Mouse (Mus musculus): ENCODE measurements around the gene Tas2r143.

The Tas2r143 gene

GRCm38 (mm10) chr6:42365215-42365614 is 34.8 kb upstream of the Tas2r143 start:
- no peak for DNase-seq (ENCODE audit: extremely low spot score)

- peak; percentile 51 for DNase-seq (ENCODE audit: extremely low spot score)
Observed at GRCm38 (mm10) chr6:42369870-42370269, 30.2 kb upstream of the Tas2r143 start.

DNA sequence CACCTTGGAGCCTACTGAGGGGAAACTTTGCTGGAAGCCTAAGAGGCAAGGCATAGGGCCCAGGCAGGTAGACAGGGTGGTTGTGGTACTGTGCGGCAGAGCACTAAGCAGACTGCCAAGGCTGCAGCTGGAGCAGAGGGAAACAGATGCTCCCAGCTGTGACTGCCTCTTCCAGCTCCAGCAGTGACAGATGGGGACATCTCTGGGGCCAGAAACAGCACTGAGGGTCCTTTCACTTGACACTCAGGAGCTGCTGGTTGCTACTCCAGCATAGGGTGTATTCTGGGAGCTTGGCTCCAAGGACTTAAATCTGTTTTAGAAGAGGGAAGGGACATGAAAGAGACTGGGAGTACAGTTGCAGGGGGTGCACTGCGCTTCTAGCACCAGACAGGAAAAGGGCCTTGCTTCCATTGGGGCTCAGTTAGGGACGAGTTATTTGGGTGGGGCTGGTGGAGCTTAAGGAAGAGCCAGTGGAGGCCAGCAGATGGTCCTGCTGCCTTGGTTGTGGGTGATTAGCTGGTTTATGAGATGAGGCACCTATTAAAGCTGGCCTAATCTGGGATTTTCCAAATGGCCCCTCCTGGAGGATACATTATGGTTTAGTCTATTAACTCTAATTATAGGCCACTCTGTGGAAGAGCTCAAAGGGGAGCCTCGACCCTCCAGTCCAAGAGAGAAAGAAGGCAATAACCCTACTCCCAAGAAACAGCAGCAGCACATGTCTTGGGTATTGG is 29.2 kb upstream of the Tas2r143 start:
- no peak for DNase-seq (ENCODE audit: extremely low spot score)

DNA sequence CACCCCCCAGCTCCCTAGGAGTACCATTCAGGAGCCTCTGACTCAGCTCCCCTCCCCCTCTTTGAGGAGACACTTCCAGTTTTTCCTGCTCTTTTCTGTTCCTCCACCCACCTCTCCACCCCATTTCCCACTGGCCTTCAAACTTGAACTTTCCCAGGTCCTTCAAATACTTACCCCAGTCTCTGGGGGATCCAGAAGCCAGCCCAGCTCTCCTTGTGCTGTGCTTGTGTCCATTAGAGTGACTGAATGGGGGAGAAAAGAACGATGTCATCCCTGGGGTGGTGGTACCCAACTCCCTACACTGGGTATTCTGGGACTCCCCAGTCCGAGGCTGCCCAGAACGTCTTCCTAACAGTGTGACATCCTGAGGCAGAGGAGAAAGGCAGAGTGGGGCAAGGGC is 28.0 kb upstream of the Tas2r143 start:
- no peak for DNase-seq (ENCODE audit: extremely low spot score)

- no peak for DNase-seq (ENCODE audit: extremely low spot score)
Observed at GRCm38 (mm10) chr6:42372421-42372815, 27.6 kb upstream of the Tas2r143 start.

DNA sequence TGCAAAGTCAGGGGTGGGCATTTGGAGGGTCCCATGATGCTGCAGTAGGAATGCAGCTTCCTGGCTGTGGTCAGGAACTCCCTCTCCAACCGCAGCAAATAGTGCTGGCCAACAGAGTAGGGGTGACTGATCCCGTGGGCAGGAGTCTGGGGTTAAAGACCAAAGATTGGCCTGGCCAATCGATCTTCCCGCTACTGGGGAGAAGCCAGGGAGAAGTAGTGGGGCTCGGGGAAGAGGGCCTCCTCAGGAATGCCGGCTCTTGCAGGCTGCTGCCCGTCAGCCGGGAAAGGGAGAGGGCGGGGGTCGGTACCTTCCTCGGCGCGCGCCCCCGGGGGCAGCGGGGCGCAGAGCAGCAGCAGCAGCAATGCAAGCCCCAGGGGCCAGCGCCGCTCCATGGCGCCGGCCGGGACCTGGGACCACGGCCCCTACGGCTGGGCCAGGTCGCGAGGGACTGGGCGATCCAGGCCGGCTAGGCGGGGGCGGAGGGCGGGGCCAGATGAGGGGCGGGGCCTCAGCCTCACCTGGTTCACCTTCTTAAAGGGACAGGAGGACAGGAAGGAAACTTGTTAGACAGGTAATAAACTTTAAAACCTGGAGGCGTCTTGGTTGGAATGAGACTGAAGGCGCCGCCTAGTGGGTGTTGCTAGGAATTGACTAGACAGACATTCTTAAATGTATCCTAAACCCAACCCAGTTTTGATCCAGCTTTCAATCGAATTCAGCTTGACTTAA is 27.1 kb upstream of the Tas2r143 start, which contains the start of gene Epha1:
Epha1 (minus strand) TSS at position 453 of the 732 bp plus-strand sequence.
- peak; percentile 71 for DNase-seq (ENCODE audit: extremely low spot score)

DNA sequence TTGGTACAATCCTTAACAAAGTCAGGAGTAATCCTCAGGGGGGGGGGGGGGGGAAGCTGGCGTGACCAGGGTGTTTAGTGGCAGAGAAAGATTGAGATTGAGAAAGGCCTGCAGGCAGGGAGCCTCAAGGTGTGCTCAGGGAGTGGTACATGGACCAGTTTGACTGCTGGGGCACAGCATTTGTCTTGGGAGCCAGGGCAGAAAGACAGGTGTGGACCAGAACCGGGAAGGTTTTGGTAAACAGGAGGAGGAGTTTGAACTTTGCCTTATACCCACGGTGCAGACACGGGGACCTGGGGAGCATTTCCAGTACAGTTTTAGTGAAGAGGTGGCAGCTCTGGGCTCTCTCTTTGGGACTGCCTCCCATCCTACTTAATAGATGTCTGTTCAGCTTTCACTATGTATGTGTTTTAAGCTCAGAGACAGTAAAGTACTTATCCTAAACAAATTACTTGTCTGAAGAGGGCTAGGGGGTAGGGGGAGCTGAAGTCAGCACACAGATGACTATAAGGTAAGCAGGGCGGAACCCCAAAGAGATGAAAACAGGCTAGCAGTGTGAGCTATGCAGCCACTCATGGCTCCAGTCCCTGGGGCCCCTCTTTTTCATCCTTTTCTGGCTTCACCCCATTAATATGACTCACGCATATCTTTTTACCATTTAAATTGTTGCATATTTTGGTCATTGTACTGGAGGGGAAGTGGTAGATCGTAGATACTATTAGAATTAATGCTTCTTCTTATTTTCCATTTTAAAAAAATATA is 26.2 kb upstream of the Tas2r143 start:
- DNase-seq (ENCODE audit: extremely low spot score) = no peak

DNA sequence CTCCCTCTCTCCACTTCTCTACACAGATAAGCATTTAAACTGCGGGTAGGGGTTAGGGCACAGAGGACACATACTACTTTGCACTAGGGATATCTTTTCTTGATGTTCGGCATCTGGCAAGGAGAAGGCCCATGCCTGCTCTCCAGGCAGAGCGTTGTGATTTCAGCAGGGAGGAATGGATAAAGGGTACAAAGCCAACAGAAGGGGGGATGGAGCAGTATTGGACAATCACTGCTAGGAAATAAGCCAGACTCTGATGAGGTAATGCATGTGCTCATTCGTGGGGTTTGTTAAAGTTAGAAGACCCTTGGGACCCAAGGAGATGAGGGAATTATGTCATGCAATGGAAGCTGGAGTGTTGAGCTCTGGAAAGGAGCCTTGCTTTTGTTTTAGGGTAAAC is 25.3 kb upstream of the Tas2r143 start:
- DNase-seq (ENCODE audit: extremely low spot score) = no peak

DNA sequence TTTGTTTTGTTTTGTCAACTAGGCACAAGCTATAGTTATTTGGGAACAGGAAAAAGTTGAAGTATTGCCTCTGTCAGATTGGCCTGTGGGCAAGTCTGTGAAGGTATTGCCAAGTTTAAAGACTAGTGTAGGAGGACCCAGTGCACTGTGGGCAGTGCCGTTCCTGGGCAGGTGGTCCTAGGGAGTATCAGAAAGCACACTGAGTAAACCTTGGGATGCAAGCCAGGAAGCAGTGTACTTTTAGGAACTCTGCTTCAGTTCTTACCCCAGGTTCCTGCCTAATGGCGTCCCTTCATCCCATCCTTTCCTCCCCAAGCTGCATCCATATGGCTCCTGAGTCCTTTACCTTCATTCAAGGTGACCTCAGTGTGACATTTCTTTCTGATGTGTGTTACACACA is 24.9 kb upstream of the Tas2r143 start:
- DNase-seq (ENCODE audit: extremely low spot score) = no peak

- DNase-seq (ENCODE audit: extremely low spot score) = no peak
Observed at GRCm38 (mm10) chr6:42376016-42376415, 24.0 kb upstream of the Tas2r143 start.

DNA sequence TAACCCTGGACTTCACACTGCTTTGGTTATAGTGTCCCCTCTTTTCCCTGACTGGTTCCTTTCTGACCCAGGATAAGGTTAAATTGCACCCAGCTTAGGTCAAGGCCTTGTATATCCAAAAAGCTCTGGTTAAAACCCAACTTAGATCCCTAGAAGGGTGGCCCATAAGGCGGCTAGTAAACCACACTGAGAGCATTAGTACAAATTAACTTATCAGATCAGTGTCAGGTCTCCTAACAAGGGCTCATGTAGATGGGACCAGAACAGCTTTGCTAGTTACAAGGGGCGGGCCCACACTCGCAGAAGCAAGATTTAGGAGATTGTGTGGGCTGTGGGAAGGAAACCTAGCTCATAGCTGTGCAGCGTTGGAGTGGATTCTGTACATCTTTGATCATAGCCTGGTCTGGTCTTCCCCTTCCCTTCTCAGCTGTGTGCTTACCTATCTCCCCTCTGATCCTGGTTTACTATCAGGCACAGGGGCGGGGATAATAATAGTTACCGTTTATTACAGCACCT is 23.5 kb upstream of the Tas2r143 start:
- no peak for DNase-seq (ENCODE audit: extremely low spot score)

DNA sequence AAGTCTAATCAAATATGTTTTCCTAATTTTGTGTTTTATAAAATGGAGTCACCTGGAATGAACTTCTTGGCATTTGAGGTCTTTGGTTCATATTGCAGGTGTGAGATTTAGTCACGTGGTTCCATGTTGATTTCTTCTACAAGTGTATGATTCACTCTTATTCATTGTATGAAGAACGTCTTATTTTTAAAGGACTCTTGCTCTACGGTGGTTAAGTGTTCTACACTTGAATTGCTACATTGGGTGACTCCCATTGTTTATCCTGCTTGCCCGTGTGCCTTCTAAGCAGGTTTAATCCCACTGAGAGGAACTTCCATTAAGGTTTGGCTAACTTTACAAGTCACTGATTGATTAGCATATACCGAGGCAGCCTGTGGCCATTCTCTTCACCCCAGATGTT is 22.8 kb upstream of the Tas2r143 start:
- no peak for DNase-seq (ENCODE audit: extremely low spot score)

- DNase-seq (ENCODE audit: extremely low spot score) = no peak
Observed at GRCm38 (mm10) chr6:42379551-42379950, 20.5 kb upstream of the Tas2r143 start.

- peak; percentile 38 for DNase-seq (ENCODE audit: extremely low spot score)
Observed at GRCm38 (mm10) chr6:42380416-42381144, 19.5 kb upstream of the Tas2r143 start.

DNA sequence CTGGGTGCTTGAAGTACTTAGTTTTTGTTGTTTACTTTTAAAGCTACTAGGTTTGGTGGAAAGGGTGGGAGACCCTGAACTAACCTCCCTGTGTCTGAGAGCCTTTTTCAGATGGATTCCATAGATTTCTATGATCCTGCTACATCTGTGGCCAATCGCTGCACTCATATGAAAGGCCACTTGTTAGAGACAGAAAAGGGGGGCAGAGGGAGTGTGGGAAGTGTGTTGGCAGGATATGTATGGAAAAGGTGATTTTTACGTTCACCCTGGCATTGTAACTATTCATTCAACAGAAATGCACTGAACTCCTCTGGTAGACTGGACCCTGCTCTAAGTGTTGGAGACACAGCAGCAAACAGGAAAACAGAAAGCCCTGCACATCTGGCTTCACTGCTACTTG is 18.8 kb upstream of the Tas2r143 start:
- DNase-seq (ENCODE audit: extremely low spot score) = no peak

DNA sequence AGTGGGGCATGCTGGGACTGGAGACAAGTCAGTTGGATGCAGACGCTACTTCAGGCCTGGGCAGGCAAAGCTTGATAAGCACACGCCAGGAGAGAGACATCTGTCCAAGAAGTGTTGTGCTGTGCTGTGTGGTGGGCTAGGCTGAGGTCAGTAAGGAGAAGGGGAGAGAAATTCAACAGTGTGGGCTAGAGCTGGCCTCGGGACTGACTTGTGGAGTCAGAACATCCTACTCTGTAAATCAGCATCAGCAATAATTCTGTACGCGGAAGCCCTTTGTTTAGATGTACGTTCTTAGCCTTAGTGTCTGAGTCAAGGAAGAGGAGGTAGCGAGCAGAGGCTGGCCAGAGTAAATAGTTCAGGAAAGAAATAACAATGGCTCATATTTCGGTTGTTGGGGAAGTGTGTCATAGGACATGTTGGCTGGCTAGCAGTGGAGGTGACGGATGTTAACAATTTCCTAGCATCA is 18.1 kb upstream of the Tas2r143 start:
- no peak for DNase-seq (ENCODE audit: extremely low spot score)

GRCm38 (mm10) chr6:42383360-42383759 is 16.7 kb upstream of the Tas2r143 start:
- no peak for DNase-seq (ENCODE audit: extremely low spot score)

DNA sequence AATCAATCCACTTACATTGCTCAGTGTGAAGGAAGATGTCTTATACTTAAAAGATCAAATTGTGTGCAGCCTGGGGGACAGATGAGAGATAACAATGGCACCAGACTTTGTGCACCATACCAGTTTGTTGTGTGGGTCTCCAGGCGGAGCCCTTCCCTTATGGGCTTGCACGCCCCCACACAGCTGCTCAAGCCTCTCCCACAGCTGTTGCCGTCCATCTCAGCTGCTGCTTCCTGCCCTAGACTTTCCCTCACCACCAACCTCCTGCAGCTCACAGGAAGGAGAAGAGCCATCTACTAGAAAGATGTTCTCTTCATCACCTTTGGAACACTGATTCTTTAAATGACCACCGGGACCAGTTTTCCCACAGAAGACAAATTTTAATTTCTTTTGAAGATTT is 14.4 kb upstream of the Tas2r143 start:
- DNase-seq (ENCODE audit: extremely low spot score) = no peak

DNA sequence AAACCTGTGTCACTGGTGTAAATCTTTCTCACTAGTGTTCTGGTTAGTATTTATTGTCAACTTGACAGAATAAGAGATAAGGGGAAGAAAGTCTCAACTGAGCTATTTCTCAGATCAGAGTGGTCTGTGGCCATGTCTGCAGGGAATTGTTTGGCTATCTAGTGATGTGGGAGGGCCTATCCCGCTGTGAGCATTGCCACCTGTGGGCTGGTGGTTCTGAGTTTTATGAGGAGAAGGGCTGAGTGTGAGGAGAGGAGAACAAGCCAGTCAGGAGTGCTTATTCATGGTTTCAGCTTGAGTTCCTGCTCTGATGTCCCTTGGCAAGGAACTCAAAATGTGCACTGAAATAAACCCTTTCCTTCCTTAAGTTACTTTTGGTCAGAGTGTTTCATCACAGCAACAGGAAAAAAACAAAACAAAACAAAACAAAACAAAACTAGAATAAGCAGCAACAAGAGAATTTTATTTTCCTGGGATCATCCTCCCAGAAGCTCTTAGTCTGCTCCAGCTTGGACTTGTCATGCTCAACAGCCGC is 8.2 kb upstream of the Tas2r143 start:
- DNase-seq (ENCODE audit: extremely low spot score) = no peak

DNA sequence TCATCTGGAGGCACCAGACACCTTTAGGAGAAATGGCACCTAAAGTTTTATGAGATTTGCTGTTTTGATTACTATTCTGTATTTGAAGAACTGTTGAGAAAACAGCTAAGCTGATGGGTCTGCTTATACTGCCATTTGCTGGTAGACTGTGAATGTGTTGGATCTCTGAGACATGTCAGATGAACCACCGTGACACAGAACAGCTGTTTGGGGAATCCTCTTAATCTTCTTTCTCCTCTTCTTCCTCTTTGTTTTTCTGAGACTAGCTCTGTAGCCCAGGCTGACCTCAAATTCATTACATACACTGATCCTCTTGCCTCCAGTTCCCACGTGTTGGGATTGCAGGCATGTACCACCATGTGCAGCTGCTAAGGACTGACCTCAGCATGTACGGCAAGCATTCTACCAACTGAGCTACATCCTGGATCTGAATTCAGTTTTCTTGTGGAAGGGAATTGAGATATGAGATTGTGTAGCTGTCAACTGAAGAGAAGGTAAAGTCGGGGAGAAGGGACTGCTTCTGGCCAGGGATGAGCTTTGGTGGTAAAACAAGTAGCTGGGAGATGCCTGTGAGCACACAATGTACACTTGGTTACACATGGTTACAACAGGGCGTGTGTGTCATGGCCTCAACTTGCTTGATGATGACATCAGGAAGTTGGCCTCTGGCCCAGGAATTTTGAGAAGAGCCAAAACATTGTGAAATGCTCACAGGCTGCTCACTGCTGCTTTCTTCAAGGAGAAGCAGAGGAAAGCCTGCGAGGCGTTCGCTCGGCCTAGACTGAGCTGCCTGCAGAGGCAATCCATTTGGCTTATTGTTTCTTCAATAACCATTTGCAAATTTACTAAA is 3.9 kb upstream of the Tas2r143 start:
- no peak for DNase-seq (ENCODE audit: extremely low spot score)

Measured in embryo, embryonic 9.5 days (tissue).